Mouse (Mus musculus) megakaryocyte, embryonic 14.5 days (primary cell): ENCODE measurements around the gene Pank4.

Experiments used
- FLI1 ChIP-seq: IDR thresholded peaks from 2 replicates; pipeline ENCODE4 v1.6.1; 2012; ENCODE audit warnings: low read length, inconsistent platforms, mixed read lengths
- GATA1 ChIP-seq: IDR thresholded peaks from 3 replicates; pipeline ENCODE4 v1.6.1; 2012; ENCODE audit warnings: mixed read lengths, low read length, inconsistent platforms, borderline replicate concordance

- TF ChIP-seq GATA1 (no peak), FLI1 (no peak)
Observed at GRCm38 (mm10) chr4:154967173-154967572, 3.2 kb downstream of the Pank4 start.
